Mouse (Mus musculus) liver, adult (tissue): Measurements from ENCODE around the gene Iqcd.

Experiments
- GATA4 ChIP-seq: IDR thresholded peaks from 2 replicates; pipeline ENCODE4 v1.6.1; 2014; ENCODE audit warnings: mild to moderate bottlenecking, low read length; ENCODE audit not compliant: insufficient replicate concordance

Iqcd gene

GRCm38 (mm10) chr5:120567253-120567701, 21.5 kb upstream of the Iqcd start:
- TF ChIP-seq GATA4 = no peak

DNA sequence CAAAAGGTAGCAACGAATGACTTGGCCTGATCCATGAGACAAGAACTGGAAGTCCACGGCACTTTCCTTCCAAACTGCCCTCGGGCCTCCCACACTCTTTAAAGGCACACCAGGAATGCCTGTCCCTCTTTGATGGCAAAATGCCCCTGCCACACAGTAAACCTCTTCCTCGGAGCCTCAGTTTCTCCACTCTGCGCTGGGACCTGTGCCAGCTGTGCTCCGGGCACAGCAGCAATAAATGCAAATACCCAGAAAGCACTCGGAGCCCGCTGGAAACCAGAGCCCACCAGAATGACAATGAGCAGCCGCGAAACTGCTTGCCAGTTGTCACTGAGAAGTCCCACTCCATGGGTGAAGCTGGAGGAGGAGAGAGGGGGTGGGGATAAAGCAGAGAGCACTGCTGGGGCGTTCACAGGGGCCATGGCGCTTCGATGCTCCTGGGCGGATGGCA, 21.0 kb upstream of the Iqcd start:
- TF ChIP-seq GATA4 = no peak

- TF ChIP-seq GATA4 = no peak
Measured at GRCm38 (mm10) chr5:120568336-120568768, 20.5 kb upstream of the Iqcd start.

GRCm38 (mm10) chr5:120568964-120569363, 19.9 kb upstream of the Iqcd start:
- no peak for TF ChIP-seq GATA4

- no peak for TF ChIP-seq GATA4
Measured at GRCm38 (mm10) chr5:120569791-120570190, 19.0 kb upstream of the Iqcd start.

- no peak for TF ChIP-seq GATA4
Measured at GRCm38 (mm10) chr5:120570289-120570897, 18.4 kb upstream of the Iqcd start.

- no peak for TF ChIP-seq GATA4
Measured at GRCm38 (mm10) chr5:120571056-120571740, 17.6 kb upstream of the Iqcd start.

DNA sequence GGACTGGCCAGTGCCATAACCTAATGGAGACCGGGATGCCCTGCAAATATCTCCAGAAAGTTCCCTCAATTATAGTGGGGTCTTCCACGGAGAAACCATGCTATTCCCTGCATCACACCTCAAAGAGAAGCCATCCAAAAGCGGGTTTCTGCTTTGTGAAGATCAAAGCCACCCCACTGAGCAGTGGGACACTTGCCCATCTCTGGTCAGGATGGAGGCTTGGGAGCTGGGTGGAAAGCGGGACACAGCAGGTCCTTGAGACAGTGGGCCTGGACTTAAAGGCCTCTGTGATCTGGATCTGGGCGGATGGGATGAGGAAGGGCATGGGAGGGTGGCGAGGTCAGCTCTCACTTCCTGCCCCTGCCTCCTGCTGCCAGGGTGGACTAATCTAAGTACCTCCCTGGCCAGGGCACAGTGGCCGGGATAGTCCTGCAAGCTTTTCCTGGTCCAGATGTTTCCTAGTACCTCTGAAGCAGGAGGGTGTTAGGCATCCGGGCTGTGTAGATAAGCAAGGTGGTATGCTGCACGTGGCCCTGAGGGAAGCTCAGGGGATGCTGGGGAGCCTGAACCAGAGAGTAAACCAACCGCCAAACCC, 14.2 kb upstream of the Iqcd start:
- no peak for TF ChIP-seq GATA4

GRCm38 (mm10) chr5:120576781-120577301, 12.0 kb upstream of the Iqcd start:
- TF ChIP-seq GATA4 = no peak

- TF ChIP-seq GATA4 = no peak
Measured at GRCm38 (mm10) chr5:120577935-120578441, 10.8 kb upstream of the Iqcd start.

- no peak for TF ChIP-seq GATA4
Measured at GRCm38 (mm10) chr5:120578504-120579081, 10.2 kb upstream of the Iqcd start.

- no peak for TF ChIP-seq GATA4
Measured at GRCm38 (mm10) chr5:120579211-120579897, 9.5 kb upstream of the Iqcd start.

GRCm38 (mm10) chr5:120579898-120580626, 8.8 kb upstream of the Iqcd start:
- no peak for TF ChIP-seq GATA4

GRCm38 (mm10) chr5:120582002-120582401, 6.8 kb upstream of the Iqcd start:
- no peak for TF ChIP-seq GATA4
